Mouse (Mus musculus) neural tube, embryonic 14.5 days (tissue): ENCODE results near the gene Lsm14a. TPM values are rescaled to one million over a fixed set of nuclear protein-coding genes. Genes with fewer than 3 reads are reported as not detected.

Source experiments
- polyA plus RNA-seq: library from polyadenylated mRNA; unstranded; fragments of >200 nt; fragmentation: Nextera tagmentation; extraction: Ambion mirVana; gene quantifications from 2 replicates; pipeline ENCODE4 v1.2.1, GENCODE M21; 2014

Gene Lsm14a
- polyA plus RNA-seq, 1 experiment from 2014 or later: 32.9 TPM

Other genes with a start within 250 kb of the Lsm14a start
- 166 and 193 TPM in 2 replicates for gene Uba2, start 223.7 kb downstream of the Lsm14a start, polyA plus RNA-seq
- gene Pdcd2l, start 196.7 kb downstream of the Lsm14a start, polyA plus RNA-seq: 76.2 and 81.0 TPM in 2 replicates
- 273 and 278 TPM in 2 replicates for gene Gpi1, start 163.0 kb downstream of the Lsm14a start, polyA plus RNA-seq
- 0.85 TPM in 1 of 2 replicates, not detected in the other for gene Gm6096, start 142.3 kb downstream of the Lsm14a start, polyA plus RNA-seq
- 42.5 and 44.1 TPM in 2 replicates for gene 4931406P16Rik, start 79.8 kb downstream of the Lsm14a start, polyA plus RNA-seq